Mouse (Mus musculus) kidney, embryonic 16.5 days (tissue): ENCODE data around the gene Hmox2. TPM values are rescaled to one million over a fixed set of nuclear protein-coding genes. Genes with fewer than 3 reads are reported as not detected.

Source experiments
- ATAC-seq: fragments of 200-750 bp; cut with Nextera tagmentation; 2 replicates; pipeline ENCODE4 v1.8.0; 2017; ENCODE audit warnings: moderate TSS enrichment; ENCODE audit not compliant: low FRiP score, low TSS enrichment
- H3K27ac ChIP-seq: fragments of 300-500 bp; sonication (generic); 2 replicates; pipeline ENCODE4 v1.5.1; 2014; ENCODE audit warnings: low read length
- H3K27me3 ChIP-seq: fragments of 300-500 bp; sonication (generic); 2 replicates; pipeline ENCODE4 v1.6.1; 2014; ENCODE audit warnings: low read length, control low read depth, mixed read lengths; ENCODE audit not compliant: insufficient read depth
- H3K36me3 ChIP-seq: fragments of 300-500 bp; sonication (generic); 2 replicates; pipeline ENCODE4 v1.6.1; 2014; ENCODE audit warnings: low read length, control low read depth, mixed read lengths; ENCODE audit not compliant: insufficient read depth
- H3K4me1 ChIP-seq: fragments of 300-500 bp; sonication (generic); 2 replicates; pipeline ENCODE4 v1.6.1; 2014; ENCODE audit warnings: low read length, control low read depth, mixed read lengths; ENCODE audit not compliant: insufficient read depth
- H3K4me2 ChIP-seq: fragments of 300-500 bp; sonication (generic); replicated peaks from 2 replicates; pipeline ENCODE4 v1.6.1; 2014; ENCODE audit warnings: low read depth, low read length
- H3K4me3 ChIP-seq: fragments of 300-500 bp; sonication (generic); 2 replicates; pipeline ENCODE4 v1.5.1; 2014; ENCODE audit warnings: mild to moderate bottlenecking, low read length
- H3K9ac ChIP-seq: fragments of 300-500 bp; sonication (generic); replicated peaks from 2 replicates; pipeline ENCODE4 v1.6.1; 2014; ENCODE audit warnings: low read length
- H3K9me3 ChIP-seq: fragments of 300-500 bp; sonication (generic); 2 replicates; pipeline ENCODE4 v1.6.1; 2016; ENCODE audit warnings: low read length, control low read depth
- WGBS: fragments of 180-500 bp; shearing (Covaris S2); extraction: QIAGEN DNeasy Blood & Tissue Kit; methylation state at CpG from one replicate; pipeline ENCODE4 v1.1.7; 2014; 5-methylcytosine and 5-hydroxymethylcytosine counted together
- polyA plus RNA-seq: library from polyadenylated mRNA; unstranded; fragments of >200 nt; fragmentation: Nextera tagmentation; extraction: Ambion mirVana; gene quantifications from 2 replicates; pipeline ENCODE4 v1.2.1, GENCODE M21; 2015

Gene Hmox2
- polyA plus RNA-seq, 1 experiment from 2014 or later: 120 TPM

- Histone ChIP-seq H3K4me1 (peaks cover 15% of the 10 kb centered on the region), H3K9ac (no peak overlapping the region), H3K27ac (no peak overlapping the region), H3K4me2 (no peak overlapping the region), H3K9me3 (no peaks in the 10 kb centered on the region), H3K4me3 (no peak overlapping the region), H3K36me3 (no peaks in the 10 kb centered on the region), H3K27me3 (no peaks in the 10 kb centered on the region)
- ATAC-seq: no peak
- 74% methylated on average over 3 of the region's 3 CpGs for WGBS
Measured at GRCm38 (mm10) chr16:4722915-4723209, 3.3 kb upstream of the Hmox2 start.

- Histone ChIP-seq H3K4me2 (no peak overlapping the region), H3K27ac (no peak overlapping the region), H3K9ac (no peak overlapping the region), H3K9me3 (no peaks in the 10 kb centered on the region), H3K4me1 (peaks cover 14% of the 10 kb centered on the region), H3K36me3 (no peaks in the 10 kb centered on the region), H3K27me3 (no peaks in the 10 kb centered on the region), H3K4me3 (no peak overlapping the region)
- WGBS: 69% methylated on average over 4 of the region's 4 CpGs
- ATAC-seq: no peak
Measured at GRCm38 (mm10) chr16:4725266-4725665, 895 bp upstream of the Hmox2 start.

GRCm38 (mm10) chr16:4726528-4727128 is 467 bp downstream of the Hmox2 start:
- Histone ChIP-seq H3K9ac (peak overlapping the region; percentile 89), H3K36me3 (no peaks in the 10 kb centered on the region), H3K9me3 (no peaks in the 10 kb centered on the region), H3K4me2 (peak overlapping the region; percentile 58), H3K27me3 (no peaks in the 10 kb centered on the region), H3K27ac (peak overlapping the region; percentile 85), H3K4me3 (peak overlapping the region; percentile 87), H3K4me1 (peaks cover 14% of the 10 kb centered on the region)
- under 1% methylated on average over 37 of the region's 40 CpGs for whole genome bisulfite sequencing
- ATAC-seq: peak; percentile 63

- peaks cover 14% of the 10 kb centered on the region for H3K4me1 ChIP-seq
- peak overlapping the region; percentile 58 for H3K4me2 ChIP-seq
- H3K9me3 ChIP-seq: no peaks in the 10 kb centered on the region
- no peak for ATAC-seq
- no peaks in the 10 kb centered on the region for H3K27me3 ChIP-seq
- H3K36me3 ChIP-seq: no peaks in the 10 kb centered on the region
- H3K4me3 ChIP-seq: peak overlapping the region; percentile 1; the same call in 1 of the 2 replicates
- 98% methylated on average over 1 of the region's 1 CpGs for WGBS
- no peak overlapping the region for H3K9ac ChIP-seq
- no peak overlapping the region for H3K27ac ChIP-seq
Measured at GRCm38 (mm10) chr16:4727526-4727925, 1.4 kb downstream of the Hmox2 start.

GRCm38 (mm10) chr16:4727963-4728362 is 1.8 kb downstream of the Hmox2 start:
- WGBS: 32% methylated on average over 1 of the region's 1 CpGs
- Histone ChIP-seq H3K4me1 (peaks cover 14% of the 10 kb centered on the region), H3K4me2 (peak overlapping the region; percentile 58; the same call in 1 of the 2 replicates), H3K36me3 (no peaks in the 10 kb centered on the region), H3K9me3 (no peaks in the 10 kb centered on the region), H3K9ac (no peak overlapping the region), H3K27ac (no peak overlapping the region), H3K27me3 (no peaks in the 10 kb centered on the region), H3K4me3 (peak overlapping the region; percentile 10; the same call in 1 of the 2 replicates)
- ATAC-seq: no peak

GRCm38 (mm10) chr16:4730776-4731358 is 4.7 kb downstream of the Hmox2 start:
- no peak overlapping the region for H3K9ac ChIP-seq

GRCm38 (mm10) chr16:4736262-4736661 is 10.1 kb downstream of the Hmox2 start:
- H3K36me3 ChIP-seq: no peaks in the 10 kb centered on the region
- ATAC-seq: no peak
- no peak overlapping the region for H3K27ac ChIP-seq

More at GRCm38 (mm10) chr16:4730776-4731358, 4.7 kb downstream of the Hmox2 start:
- no peak overlapping the region for H3K4me3 ChIP-seq
- H3K27ac ChIP-seq: no peak overlapping the region
- no peak for ATAC-seq
- H3K4me1 ChIP-seq: peaks cover 18% of the 10 kb centered on the region
- H3K36me3 ChIP-seq: no peaks in the 10 kb centered on the region
- no peaks in the 10 kb centered on the region for H3K27me3 ChIP-seq
- WGBS: 71% methylated on average over 3 of the region's 3 CpGs
- H3K4me2 ChIP-seq: no peak overlapping the region
- H3K9me3 ChIP-seq: no peaks in the 10 kb centered on the region

GRCm38 (mm10) chr16:4739994-4740393 is 13.8 kb downstream of the Hmox2 start:
- H3K4me3 ChIP-seq: no peak overlapping the region
- H3K27me3 ChIP-seq: no peaks in the 10 kb centered on the region
- no peak overlapping the region for H3K9ac ChIP-seq
- no peak overlapping the region for H3K4me2 ChIP-seq
- H3K36me3 ChIP-seq: peaks cover 6% of the 10 kb centered on the region; the same call in 1 of the 2 replicates
- H3K4me1 ChIP-seq: peaks cover 7% of the 10 kb centered on the region; the same call in 1 of the 2 replicates
- peaks cover 6% of the 10 kb centered on the region; the same call in 1 of the 2 replicates for H3K9me3 ChIP-seq
- WGBS: 93% methylated on average over 2 of the region's 2 CpGs
- no peak overlapping the region for H3K27ac ChIP-seq
- ATAC-seq: no peak

More at GRCm38 (mm10) chr16:4736262-4736661, 10.1 kb downstream of the Hmox2 start:
- Histone ChIP-seq H3K9me3 (no peaks in the 10 kb centered on the region), H3K9ac (no peak overlapping the region), H3K4me1 (peaks cover 7% of the 10 kb centered on the region; the same call in 1 of the 2 replicates), H3K27me3 (no peaks in the 10 kb centered on the region), H3K4me2 (no peak overlapping the region), H3K4me3 (no peak overlapping the region)
- WGBS: 71% methylated on average over 2 of the region's 2 CpGs

- no peak overlapping the region for H3K4me2 ChIP-seq
- no peak for ATAC-seq
- no peaks in the 10 kb centered on the region for H3K4me1 ChIP-seq
- peaks cover 6% of the 10 kb centered on the region; the same call in 1 of the 2 replicates for H3K9me3 ChIP-seq
- peaks cover 6% of the 10 kb centered on the region; the same call in 1 of the 2 replicates for H3K36me3 ChIP-seq
- no peaks in the 10 kb centered on the region for H3K27me3 ChIP-seq
- no peak overlapping the region for H3K9ac ChIP-seq
- no peak overlapping the region for H3K4me3 ChIP-seq
- no peak overlapping the region for H3K27ac ChIP-seq
- 92% methylated on average over 1 of the region's 1 CpGs for WGBS
Measured at GRCm38 (mm10) chr16:4742186-4742585, 16.0 kb downstream of the Hmox2 start.

- H3K36me3 ChIP-seq: peaks cover 8% of the 10 kb centered on the region
- no peak for ATAC-seq
- peaks cover 7% of the 10 kb centered on the region; the same call in 1 of the 2 replicates for H3K9me3 ChIP-seq
- H3K4me3 ChIP-seq: no peak overlapping the region
- no peak overlapping the region for H3K9ac ChIP-seq
- 88% methylated on average over 3 of the region's 3 CpGs for WGBS
- H3K4me1 ChIP-seq: peaks cover 13% of the 10 kb centered on the region
- no peak overlapping the region for H3K27ac ChIP-seq
- no peak overlapping the region for H3K4me2 ChIP-seq
- H3K27me3 ChIP-seq: no peaks in the 10 kb centered on the region
Measured at GRCm38 (mm10) chr16:4752155-4752554, 26.0 kb downstream of the Hmox2 start.
